Mouse (Mus musculus) inflammation-experienced regulatory T-cells, adult 16 weeks (primary cell): ENCODE measurements around the gene Slc34a2. TPM values are rescaled to one million over a fixed set of nuclear protein-coding genes. Genes with fewer than 3 reads are reported as not detected.

ENCODE experiments used
- polyA plus RNA-seq: library from polyadenylated mRNA; unstranded; fragments of 100-300 nt; shearing (Covaris generic); gene quantifications from one replicate; pipeline ENCODE4 v1.2.1, GENCODE M21; 2017

Slc34a2 gene
- polyA plus RNA-seq = not detected

GRCm38 (mm10) chr5:53037781-53038180 lies at the start of gene Slc34a2:
Gene Slc34a2 (plus strand): TSS chr5:53038081.

Other genes starting within 250 kb of the Slc34a2 start
- 92.8 TPM for gene Anapc4, start 204.1 kb upstream of the Slc34a2 start, polyA plus RNA-seq
- not detected for gene Sel1l3, start 175.8 kb downstream of the Slc34a2 start, polyA plus RNA-seq
- 95.6 TPM for gene Smim20, start 229.0 kb downstream of the Slc34a2 start, polyA plus RNA-seq